Mouse (Mus musculus) retina, postnatal 7 days (tissue): ENCODE measurements around the gene Fcamr.

Experiments used
- DNase-seq: peaks from one replicate; pipeline ENCODE4 v3.0.0-alpha.2; 2012; ENCODE audit warnings: low read depth, low spot score

Gene Fcamr

DNA sequence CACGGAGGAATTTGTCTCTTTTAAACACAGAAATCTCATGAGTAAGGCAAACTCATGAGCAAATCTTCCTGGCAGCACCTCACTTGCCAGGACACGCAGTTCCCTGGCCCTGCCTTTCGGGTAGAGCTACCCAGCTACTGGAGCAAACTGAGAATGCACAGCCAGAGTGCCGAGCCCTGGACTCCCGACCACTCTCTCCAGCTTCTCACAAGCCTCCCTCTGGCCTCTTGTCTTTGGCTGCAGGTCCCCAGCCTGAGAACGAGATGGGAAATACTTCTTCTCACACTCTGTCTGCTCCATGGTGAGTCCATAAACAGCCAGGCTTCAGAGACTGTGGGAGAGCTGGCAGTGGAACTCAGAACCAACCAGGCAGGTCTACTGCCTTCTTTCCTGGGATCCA, 2.3 kb downstream of the Fcamr start:
- no peak for DNase-seq

DNA sequence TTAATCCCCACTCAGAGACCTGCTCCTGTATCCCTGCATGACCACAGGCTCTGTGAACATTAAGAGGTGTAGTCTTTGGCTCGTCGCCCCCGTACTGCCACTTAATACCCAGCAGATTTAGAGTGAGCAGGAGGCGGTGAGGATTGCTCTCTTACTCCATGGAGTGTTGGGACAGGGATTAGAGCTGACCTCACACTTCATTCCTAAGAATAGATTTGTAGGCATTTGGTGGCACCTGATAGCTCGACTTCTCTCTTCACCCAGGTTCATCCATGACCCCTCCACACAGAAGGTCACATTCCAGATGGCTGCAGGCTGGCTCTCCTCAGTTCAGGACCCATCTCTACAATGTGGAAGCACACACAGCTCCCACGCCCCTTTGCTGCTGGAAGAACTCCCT, 3.6 kb downstream of the Fcamr start:
- no peak for DNase-seq

DNA sequence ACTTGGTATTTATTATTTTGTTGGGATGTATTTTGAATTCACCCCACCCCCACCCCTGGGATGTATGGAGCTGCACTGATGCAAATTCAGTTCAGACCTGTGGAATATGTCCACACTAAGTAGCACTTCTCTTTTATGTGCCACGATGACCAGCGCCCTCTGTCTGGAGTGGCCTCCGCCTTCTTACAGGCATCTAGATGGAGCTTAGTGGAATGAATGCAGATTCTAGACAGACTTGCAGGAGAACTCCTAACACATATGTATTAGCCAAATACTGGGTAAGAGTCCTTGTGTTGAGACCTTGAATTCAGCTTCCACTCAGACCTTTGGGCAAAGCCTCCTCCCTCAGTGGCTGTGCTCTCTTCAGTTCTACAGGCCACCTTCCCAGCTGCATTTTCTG, 10.2 kb downstream of the Fcamr start:
- no peak for DNase-seq

DNA sequence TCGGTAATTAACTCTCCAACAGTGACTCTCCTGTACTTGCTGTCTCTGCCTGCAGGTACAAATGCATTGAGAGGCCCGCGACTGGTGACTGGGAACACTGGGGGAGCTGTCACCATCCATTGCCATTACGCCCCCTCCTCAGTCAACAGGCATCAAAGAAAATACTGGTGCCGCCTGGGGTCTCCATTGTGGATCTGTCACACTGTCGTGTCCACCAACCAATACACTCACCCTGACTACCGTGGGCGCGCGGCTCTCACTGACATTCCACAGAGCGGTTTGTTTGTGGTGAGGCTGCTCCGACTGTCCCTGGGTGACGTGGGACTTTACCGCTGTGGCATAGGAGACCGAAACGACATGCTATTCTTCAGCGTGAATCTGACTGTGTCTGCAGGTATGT, 10.6 kb downstream of the Fcamr start:
- DNase-seq: no peak

DNA sequence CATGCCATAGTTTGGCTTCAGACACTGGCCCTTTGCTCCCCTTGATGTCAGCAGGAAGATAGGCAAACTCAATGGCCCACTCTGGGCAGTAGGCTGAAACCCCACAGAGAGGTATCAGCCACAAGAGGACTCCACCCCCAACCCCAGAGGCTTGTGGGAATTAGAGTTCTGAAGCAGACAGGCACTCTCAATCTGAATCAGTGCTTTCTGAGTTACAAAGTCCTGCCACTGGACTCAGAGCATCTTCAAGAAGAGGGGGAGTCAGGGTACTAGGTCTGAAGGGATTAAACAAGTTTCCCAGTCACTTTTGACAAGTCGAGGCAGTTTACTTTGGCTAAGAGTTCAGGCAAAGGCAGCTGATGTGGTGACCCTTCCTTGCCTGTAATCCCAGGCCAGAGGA, 19.0 kb downstream of the Fcamr start:
- DNase-seq: no peak

DNA sequence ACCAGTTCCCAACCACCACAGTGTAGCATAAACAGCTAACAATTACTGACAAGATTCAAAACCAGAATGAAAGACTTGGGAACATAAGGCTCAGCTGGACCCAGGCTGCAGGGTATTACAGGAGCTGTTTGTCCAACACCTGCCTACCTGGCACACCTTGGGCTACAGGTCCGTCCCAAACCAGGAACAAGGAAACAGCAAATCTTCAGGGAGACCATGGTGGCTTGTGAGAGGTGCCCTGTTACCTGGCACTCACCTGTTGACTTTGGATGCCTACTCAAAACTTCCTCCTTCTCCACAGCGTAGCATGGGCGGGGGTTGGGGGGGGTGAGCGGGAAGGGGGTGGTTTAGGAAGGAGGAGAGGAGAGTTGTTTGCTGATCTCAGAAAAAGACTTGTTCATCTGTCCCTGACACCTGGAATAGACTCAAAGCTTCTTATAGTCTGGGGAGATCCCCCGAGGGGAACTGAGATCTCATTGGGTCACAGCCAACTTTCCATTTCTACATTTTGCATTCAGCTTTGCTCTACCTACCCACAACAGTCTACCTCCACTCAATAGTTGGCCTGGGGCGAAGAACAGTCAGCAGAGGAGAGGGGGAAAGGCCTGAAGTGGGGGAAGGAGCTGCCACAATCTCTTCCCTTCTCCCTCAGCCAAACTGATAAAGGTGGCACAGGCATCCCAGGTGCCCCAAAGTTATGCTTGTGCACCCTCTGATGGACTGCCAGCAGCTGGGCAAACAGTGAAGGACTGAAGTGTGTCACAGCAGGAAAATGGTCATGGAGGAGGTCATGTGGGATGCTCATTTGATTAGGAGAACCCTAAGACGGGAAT, 19.8 kb downstream of the Fcamr start:
- no peak for DNase-seq

DNA sequence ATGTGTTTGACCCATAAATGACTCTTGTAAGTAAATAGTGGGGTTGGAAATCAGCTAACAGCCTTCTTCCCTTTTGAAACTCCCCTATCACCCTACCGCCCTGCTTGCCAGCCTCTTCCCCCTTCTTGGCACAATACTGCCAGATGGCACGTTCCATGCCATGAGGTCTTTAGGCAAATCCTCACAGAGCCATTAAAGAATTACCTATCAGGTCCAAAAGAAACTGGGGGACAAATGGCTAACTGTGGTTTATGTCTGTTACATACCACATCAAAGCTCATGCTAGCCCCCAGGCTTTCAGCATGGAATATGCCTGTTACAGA, 20.4 kb downstream of the Fcamr start:
- no peak for DNase-seq

DNA sequence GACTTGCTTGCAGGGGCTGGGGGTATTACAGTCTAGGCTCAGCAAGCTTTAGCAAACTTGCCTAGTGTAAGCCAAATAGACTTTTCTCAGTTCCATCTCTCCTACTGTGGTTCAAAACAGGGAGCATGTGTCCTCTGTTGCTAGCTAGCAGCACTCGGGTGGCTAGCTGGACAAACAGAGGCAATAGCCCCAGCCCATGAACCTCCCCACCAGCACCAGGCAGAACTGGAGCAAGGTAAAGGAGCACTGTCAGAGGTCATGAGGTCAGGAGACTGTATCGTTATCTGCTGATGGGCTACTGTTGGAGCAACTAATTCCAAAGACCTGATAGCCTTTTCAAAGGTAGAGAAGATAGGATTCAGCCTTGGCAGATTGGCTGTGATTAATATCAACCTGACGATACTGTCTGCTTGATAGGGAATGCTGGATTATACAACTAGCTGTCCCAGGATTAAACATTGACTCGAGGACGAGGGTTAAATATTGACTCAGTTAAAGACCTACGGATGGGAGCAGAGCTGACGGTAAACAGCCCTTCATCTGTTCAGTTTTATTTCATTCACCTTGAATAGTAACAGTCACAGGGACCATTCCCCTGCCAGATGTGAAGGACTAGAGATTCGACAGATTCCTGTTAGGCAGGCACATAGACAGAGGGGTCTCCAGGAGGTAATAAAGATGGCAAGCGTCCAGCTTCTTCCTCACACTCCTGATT, 21.4 kb downstream of the Fcamr start:
- no peak for DNase-seq

DNA sequence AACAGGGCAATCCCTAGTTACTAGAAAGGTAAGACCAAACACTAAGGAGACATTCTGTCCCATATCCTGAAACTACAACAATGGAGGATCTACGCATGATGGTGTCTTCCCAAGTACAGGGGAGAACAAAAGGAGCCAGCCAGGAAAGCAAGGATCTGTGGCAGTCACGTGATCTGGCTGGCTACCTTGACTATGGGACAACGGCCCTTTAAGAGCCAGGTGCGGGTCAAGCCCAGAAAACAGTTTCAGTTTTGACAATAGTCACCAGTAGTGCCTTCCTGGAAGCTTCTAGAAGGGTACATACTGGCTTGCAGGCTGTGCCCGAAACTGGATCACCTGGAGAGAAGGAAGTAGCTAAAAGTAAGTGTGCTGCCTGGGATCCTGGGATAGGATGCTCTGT, 25.7 kb downstream of the Fcamr start, which contains the start of gene Pigr:
TSS of gene Pigr (plus strand) at position 237 of the 400 bp plus-strand sequence.
- no peak for DNase-seq

DNA sequence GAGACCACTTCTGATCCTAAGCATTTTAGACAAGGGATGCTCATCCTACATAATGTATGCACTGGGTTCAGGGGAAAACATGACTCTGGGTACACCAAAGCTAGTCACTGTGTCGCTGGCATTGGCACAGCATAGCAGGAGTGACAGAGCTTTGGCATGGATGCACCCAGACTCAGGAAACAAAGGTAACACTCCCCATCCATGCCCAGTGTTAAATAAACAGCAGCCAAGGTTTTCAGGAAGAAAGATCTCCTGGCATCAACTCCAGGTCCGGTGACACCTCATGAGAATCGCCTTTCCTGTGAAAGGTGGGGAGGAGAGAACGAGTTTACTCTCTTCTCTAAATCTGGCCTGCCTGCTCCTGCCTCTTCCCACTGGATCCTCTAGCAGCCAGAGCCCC, 28.0 kb downstream of the Fcamr start:
- no peak for DNase-seq

DNA sequence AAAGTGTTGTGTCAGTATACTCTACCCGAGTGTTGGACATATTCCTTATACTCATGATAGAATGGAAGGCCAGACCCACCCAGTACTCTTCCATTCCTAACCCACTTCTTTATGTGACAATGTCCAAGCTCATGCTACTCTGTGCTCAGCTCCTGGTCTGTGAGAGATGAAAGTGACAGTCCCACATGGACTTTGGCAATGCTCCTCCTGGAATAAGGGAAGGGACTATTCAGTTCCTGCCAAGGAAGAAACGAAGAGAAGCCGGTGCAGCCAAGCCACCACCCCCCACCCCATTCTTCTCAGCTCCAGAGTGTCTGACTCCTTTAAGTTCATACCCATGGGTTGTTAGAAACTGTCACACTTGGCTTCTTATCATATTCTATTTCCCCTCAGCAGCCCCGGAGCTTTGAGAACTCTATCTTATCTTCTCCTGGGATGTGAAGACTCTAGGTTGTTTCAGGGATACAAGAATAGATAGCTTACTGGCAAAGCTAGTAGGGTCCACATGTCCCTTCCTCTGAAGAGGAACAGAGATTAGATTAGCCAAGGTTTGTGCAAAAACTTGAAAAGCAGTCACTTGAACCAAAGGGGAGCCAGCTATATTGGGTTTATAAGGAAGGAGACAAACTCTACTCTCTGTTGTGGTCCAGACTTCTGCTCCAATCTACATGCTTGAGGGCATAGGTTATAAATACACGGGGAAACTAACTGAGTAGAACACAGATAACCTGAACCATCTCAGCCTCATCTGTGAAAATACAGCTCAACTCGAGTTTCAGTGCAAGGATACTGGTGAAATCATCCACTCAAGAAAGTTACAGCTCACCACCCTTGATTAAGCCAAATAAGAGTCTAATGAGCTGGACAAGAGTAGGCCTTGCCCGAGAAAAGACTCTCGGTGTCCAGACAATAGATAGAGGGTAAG, 29.5 kb downstream of the Fcamr start:
- no peak for DNase-seq

DNA sequence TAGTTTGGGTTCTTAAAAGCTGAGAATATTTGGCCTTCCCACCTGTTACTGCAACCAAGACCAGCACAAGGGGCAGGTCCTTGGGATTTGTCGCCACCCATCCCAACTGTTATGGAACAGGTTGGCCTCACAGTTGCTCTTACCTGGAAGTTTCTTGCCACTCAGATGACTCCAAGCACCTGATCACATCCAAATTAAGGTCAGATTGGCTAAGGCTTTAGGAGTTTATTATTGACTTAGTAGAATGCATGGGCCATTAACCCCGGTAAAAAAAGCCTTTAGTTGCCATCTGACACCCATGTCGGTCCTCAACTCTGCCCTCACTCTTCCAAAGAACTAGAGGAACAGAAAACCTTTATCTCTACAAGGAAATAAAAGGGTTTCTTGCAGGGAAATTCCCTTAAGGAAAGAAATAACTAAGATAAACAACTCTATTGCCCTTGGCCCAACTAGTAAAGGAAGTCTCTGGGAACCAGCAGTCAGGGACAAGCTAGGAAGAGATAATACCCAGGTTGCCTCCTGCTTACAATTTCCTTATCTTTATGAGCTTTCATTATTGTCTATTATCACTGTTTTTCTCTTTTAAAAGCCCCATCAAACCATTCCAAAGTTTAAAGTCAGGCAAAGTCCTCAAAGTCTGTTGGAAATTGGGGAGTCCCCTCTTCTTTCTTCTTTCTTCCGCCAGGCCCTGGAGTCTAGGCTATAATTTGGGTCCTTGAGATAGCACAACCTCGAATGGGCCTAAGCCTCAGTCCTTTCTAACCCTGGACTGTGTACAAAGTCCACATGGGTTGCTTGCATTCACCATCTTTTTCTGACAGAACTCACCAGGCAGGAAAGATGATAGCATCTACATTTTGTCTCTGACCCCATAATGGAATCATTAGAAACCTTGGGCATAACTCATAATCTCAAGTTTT, 31.8 kb downstream of the Fcamr start:
- no peak for DNase-seq

DNA sequence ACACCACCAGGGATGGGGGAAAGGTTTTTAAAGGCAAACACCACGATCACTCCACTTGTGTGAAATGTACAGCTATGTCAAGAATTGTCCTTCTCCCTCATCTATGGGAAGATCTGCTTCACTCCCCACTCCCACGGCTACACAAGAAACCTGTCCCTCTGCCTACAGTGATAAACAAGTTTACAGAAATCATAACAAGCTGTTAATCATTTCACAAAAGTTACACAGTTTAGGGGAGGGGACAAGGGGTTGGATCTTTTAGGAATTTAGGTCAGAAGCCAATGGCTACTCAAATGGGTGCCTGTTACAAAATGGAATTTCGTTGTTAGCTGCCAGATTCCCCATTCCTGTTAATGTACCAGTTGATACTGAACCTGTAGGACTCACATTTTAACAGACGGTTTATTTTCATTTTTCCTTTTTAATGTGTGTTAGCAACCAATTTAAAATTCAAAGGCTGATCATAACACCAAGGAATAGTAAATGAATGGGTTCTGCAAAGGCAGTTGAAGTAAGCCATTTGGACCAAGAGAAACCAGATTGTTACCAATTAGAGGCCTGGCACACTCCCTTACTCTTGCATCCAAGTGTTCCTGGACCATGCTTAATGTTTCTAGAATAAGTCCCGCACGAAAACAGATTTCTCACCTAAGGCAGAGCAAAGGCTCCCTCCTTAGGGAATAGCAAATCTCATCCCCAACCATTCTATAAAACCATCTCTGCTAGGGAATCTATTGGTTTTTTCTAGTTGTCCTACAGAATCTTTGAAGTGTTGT, 34.6 kb downstream of the Fcamr start:
- no peak for DNase-seq

DNA sequence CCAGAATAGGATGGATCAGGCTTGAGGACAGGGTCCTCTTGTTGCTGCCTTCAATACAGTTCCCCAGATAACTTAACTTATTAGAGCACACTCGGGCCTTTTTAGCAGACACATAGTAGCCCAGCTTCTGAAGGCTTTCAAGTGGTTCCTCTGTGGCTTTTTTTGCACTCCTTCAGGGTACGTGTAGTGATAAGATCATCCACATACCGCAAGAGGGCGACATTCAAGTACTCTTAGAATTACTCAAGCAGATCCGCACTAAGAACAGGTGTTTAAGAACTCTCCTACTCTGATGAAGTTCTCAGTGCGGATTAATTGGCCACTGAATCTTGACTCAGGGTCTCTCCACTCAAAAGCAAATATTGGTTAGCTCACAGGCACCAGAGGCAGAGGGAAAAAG, 37.6 kb downstream of the Fcamr start:
- no peak for DNase-seq

DNA sequence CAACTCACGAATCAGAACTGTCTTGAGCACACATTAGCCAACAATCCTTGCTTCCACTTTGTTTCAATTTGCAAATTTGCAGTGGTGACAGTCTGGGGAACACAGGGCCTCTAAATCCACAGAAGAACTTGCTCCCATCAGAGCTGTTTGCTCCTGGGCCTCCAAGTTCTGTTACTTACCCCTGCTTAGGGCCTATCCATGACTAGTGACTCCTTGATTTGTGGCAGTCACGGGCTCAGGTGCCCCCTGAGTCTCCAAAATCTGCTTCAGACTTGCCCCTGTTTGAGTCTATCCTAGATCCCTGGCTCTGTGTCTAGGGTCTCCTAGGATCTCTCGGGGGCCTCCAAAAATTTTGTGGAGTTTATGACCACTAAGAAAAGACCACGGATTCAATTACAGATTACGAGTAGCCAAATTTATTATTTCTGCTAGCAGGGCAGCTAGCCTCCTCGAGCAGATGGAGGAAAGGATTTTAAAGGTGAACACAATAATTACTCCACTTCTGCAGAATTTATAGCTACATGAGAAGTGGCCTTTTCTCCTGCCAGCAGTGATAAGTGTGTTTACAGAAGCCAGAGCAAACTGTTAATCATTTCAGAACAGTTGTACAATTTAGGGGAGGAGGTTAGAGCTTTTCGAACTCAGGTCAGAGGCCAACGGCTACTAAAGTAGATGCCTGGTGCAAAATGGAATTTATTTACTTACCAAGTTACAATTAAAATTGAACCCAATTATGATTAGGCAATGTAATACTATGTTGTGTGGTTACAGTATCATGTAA, 40.1 kb downstream of the Fcamr start:
- no peak for DNase-seq

DNA sequence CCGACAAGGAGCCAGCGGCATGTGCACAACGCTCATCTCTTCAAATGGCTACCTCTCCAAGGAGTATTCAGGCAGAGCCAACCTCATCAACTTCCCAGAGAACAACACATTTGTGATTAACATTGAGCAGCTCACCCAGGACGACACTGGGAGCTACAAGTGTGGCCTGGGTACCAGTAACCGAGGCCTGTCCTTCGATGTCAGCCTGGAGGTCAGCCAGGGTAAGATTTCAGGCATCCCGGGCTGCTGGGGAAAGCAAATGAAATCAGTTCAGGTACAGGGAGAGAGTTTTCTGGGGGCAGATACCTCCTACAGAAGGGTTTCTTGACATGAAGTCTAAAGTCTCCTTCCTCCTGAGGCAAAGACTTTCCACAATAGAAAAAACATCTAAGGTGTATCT, 40.9 kb downstream of the Fcamr start:
- no peak for DNase-seq

DNA sequence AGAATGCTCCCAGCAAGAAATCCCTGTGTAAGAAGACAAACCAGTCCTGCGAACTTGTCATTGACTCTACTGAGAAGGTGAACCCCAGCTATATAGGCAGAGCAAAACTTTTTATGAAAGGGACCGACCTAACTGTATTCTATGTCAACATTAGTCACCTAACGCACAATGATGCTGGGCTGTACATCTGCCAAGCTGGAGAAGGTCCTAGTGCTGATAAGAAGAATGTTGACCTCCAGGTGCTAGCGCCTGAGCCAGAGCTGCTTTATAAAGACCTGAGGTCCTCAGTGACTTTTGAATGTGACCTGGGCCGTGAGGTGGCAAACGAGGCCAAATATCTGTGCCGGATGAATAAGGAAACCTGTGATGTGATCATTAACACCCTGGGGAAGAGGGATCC, 43.8 kb downstream of the Fcamr start:
- DNase-seq: no peak

DNA sequence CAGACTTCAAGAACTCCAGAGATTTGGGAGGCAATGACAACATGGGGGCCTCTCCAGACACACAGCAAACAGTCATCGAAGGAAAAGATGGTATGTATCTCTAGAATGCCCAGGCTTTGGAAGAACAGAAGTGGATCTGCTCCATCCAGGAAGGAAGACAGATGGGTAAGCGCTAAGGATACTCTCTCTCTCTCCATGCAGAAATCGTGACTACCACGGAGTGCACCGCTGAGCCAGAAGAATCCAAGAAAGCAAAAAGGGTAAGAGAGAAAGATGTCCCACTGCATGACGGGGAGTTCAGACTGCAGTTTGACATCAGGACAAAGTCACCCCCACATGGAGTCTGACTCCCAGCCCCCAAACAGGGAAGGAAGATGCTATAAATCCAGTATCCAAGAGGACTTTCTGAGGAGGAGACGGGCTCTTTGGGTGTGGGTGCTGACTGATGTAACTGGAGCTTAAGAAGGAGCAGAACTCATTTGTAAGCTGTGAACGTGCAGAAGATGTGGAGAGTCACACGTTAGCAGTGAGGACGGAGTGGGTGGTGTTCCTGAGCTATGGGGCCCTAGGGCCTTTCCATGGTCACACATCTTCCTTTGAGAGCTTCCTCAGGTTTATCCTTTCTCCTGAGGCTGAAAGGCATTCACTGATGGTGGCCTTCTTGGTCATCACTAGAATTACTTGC, 49.0 kb downstream of the Fcamr start:
- no peak for DNase-seq

DNA sequence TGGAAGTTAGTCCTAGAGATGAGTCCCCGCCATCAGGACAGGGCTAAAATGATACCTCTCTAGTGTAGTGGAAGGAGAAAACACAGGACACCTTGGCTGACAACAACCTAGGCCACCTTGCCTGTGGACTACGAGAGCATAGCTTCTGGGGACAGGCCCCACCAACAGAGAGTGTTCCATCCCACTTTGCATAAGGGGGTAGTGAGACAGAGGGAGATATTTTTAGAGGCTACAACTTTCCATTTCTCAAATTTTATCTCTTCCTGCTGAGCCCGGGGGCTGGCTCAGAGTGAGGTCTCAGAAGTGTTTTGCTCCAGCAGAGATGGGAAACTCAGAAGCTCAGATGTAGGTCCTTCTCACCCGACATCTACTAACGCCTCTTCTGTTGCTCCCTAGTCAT, 49.7 kb downstream of the Fcamr start:
- DNase-seq: no peak
